Mouse (Mus musculus) monocyte, adult 2 months (primary cell): ENCODE measurements at regions not wholly inside any gene's neighbourhood (a gene's known extent, or its start where the extent isn't known, plus 50 kb on each side); places are given as distances from the start of the nearest gene placed in this dataset.

Experiments used
- DNase-seq, 2 experiments: peaks; one replicate each; pipeline ENCODE4 v3.0.0; 2022; ENCODE audit warnings: low spot score in 2 of 2, low read depth in 1 of 2

GRCm38 (mm10) chr8:113916649-113917048 lies 68.1 kb upstream of the Adamts18 start:
- DNase-seq, result no peak

- no peak for DNase-seq
Observed at GRCm38 (mm10) chr8:113917197-113917596, 68.7 kb upstream of the Adamts18 start.

GRCm38 (mm10) chr8:113920306-113920705 lies 71.8 kb upstream of the Adamts18 start:
- DNase-seq, result no peak

- no peak for DNase-seq
Observed at GRCm38 (mm10) chr8:113923381-113923780, 74.8 kb upstream of the Adamts18 start.

GRCm38 (mm10) chr8:113953721-113954120 lies 105.2 kb upstream of the Adamts18 start:
- no peak for DNase-seq

GRCm38 (mm10) chr8:113956439-113957043 lies 108.0 kb upstream of the Adamts18 start:
- DNase-seq, result no peak

- DNase-seq, result no peak
Observed at GRCm38 (mm10) chr8:113957821-113958220, 109.3 kb upstream of the Adamts18 start.

GRCm38 (mm10) chr8:113975810-113976209 lies 127.3 kb upstream of the Adamts18 start:
- DNase-seq, result no peak

- no peak for DNase-seq
Observed at GRCm38 (mm10) chr8:113976626-113977025, 128.1 kb upstream of the Adamts18 start.

- DNase-seq, result no peak
Observed at GRCm38 (mm10) chr8:113977072-113977471, 128.5 kb upstream of the Adamts18 start.

- no peak for DNase-seq
Observed at GRCm38 (mm10) chr8:113978946-113979345, 130.4 kb upstream of the Adamts18 start.

- DNase-seq, result no peak
Observed at GRCm38 (mm10) chr8:113979837-113980236, 131.3 kb upstream of the Adamts18 start.

- no peak for DNase-seq
Observed at GRCm38 (mm10) chr8:113981339-113981738, 132.8 kb upstream of the Adamts18 start.

GRCm38 (mm10) chr8:113984845-113985244 lies 136.3 kb upstream of the Adamts18 start:
- DNase-seq, result no peak

- no peak for DNase-seq
Observed at GRCm38 (mm10) chr8:113985471-113985870, 136.9 kb upstream of the Adamts18 start.

- no peak for DNase-seq
Observed at GRCm38 (mm10) chr8:113985948-113986347, 137.4 kb upstream of the Adamts18 start.

GRCm38 (mm10) chr8:113990718-113991117 lies 142.2 kb upstream of the Adamts18 start:
- DNase-seq, result no peak

GRCm38 (mm10) chr8:113998881-113999280 lies 134.5 kb upstream of the Nudt7 start:
- DNase-seq, result no peak

GRCm38 (mm10) chr8:114001674-114002073 lies 131.7 kb upstream of the Nudt7 start:
- no peak for DNase-seq

GRCm38 (mm10) chr8:114004436-114004835 lies 128.9 kb upstream of the Nudt7 start:
- DNase-seq, result no peak

- DNase-seq, result no peak
Observed at GRCm38 (mm10) chr8:114006587-114006986, 126.8 kb upstream of the Nudt7 start.

- DNase-seq, result no peak
Observed at GRCm38 (mm10) chr8:114007103-114007502, 126.3 kb upstream of the Nudt7 start.

GRCm38 (mm10) chr8:114018364-114018763 lies 115.0 kb upstream of the Nudt7 start:
- DNase-seq, result no peak
